Mouse (Mus musculus) urinary bladder, adult 2 months (tissue): ENCODE data around the gene Gm8050. TPM values are rescaled to one million over a fixed set of nuclear protein-coding genes. Genes with fewer than 3 reads are reported as not detected.
"Not testable (repeated sequence)": the region's sequence is repeated elsewhere in the genome, so short reads cannot be mapped to it uniquely, and the experiment has no call there.

Experiments
- DNase-seq: peaks from one replicate; pipeline ENCODE4 v3.0.0; 2022; ENCODE audit warnings: low spot score
- polyA plus RNA-seq: library from polyadenylated mRNA; depleted of rRNA; stranded (reverse); fragments of >200 nt; gene quantifications from 2 replicates; pipeline ENCODE4 v1.2.3, GENCODE M21; 2012; rRNA removed

Gene Gm8050
- 0.04 TPM in 1 of 2 replicates, not detected in the other for polyA plus RNA-seq

GRCm38 (mm10) chr14:6720151-6720550 lies at the start of gene Gm8050:
Gene Gm8050 (minus strand): TSS chr14:6720251.
- not testable (repeated sequence) for DNase-seq

- peak; percentile 17 for DNase-seq
Observed at GRCm38 (mm10) chr14:6757231-6757536, 37.1 kb upstream of the Gm8050 start.

GRCm38 (mm10) chr14:6756384-6757230 lies 36.6 kb upstream of the Gm8050 start:
- peak; percentile 25 for DNase-seq

- not testable (repeated sequence) for DNase-seq
Observed at GRCm38 (mm10) chr14:6742232-6742631, 22.2 kb upstream of the Gm8050 start, which contains the start of gene Gm3636. Gene Gm3636 (minus strand): TSS chr14:6742332.

DNA sequence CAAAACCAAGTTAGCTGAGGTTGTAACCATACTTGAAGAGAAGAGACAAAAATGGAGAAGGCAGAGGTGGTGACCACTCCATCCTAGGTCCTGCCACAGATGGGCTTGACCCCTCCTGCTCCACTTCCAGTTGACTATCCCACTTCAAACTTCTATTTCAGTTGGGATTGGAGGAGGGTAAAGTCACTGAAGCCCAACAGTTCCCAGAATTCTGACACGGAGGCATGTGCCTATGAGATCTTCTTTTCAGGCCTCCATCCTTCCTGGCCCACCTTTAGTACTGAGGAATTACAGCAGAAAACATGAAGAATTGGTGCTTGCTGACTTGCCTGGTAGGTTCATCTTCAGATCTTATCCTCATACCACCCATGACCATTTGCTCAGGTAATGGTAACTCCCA lies 36.0 kb downstream of the Gm8050 start, which contains the start of gene Gm10251:
Gene Gm10251 (minus strand): TSS at position 101 of the 400 bp plus-strand sequence.
- not testable (repeated sequence) for DNase-seq

Other genes starting within 250 kb of the Gm8050 start
- gene Gm8356, start 183.0 kb downstream of the Gm8050 start, polyA plus RNA-seq, result not detected in 2 replicates
- 0.75 and 0.87 TPM in 2 replicates for gene Gm3629, start 129.6 kb downstream of the Gm8050 start, polyA plus RNA-seq
- gene Gm3460, start 97.8 kb downstream of the Gm8050 start, polyA plus RNA-seq, result not detected in 2 replicates
- gene Gm10251, start 36.1 kb downstream of the Gm8050 start, polyA plus RNA-seq, result not detected in 2 replicates
- gene Gm3636, start 22.1 kb upstream of the Gm8050 start, polyA plus RNA-seq, result 9.9 and 19.2 TPM in 2 replicates
- gene Gm8362, start 54.2 kb upstream of the Gm8050 start, polyA plus RNA-seq, result not detected in 2 replicates
- gene Gm3642, start 120.1 kb upstream of the Gm8050 start, polyA plus RNA-seq, result not detected in 2 replicates
- 1.4 and 1.8 TPM in 2 replicates for gene Gm3667, start 169.7 kb upstream of the Gm8050 start, polyA plus RNA-seq